Mouse (Mus musculus) midbrain, embryonic 13.5 days (tissue): ENCODE results near the gene Srp54c. TPM values are rescaled to one million over a fixed set of nuclear protein-coding genes. Genes with fewer than 3 reads are reported as not detected.
A peak's percentile ranks its signal among the peaks of the same experiment; 100 is the strongest.
"Not testable (repeated sequence)": the region's sequence is repeated elsewhere in the genome, so short reads cannot be mapped to it uniquely, and the experiment has no call there.

Source experiments
- ATAC-seq: fragments of 200-750 bp; cut with Nextera tagmentation; 2 replicates; pipeline ENCODE4 v1.8.0; 2017; ENCODE audit warnings: mild to moderate bottlenecking, moderate TSS enrichment, moderate library complexity
- H3K27ac ChIP-seq: fragments of 300-500 bp; sonication (generic); 2 replicates; pipeline ENCODE4 v1.5.1; 2015; ENCODE audit warnings: inconsistent platforms, mild to moderate bottlenecking, moderate library complexity
- H3K27me3 ChIP-seq: fragments of 300-500 bp; sonication (generic); 2 replicates; pipeline ENCODE4 v1.6.1; 2015; ENCODE audit warnings: mild to moderate bottlenecking, inconsistent platforms
- H3K36me3 ChIP-seq: fragments of 300-500 bp; sonication (generic); 2 replicates; pipeline ENCODE4 v1.6.1; 2015; ENCODE audit warnings: mild to moderate bottlenecking, inconsistent platforms
- H3K4me1 ChIP-seq: fragments of 300-500 bp; sonication (generic); replicated peaks from 2 replicates; pipeline ENCODE4 v1.6.1; 2015; ENCODE audit warnings: inconsistent platforms
- H3K4me2 ChIP-seq: fragments of 300-500 bp; sonication (generic); replicated peaks from 2 replicates; pipeline ENCODE4 v1.6.1; 2015; ENCODE audit warnings: moderate library complexity, mild to moderate bottlenecking, inconsistent platforms
- H3K4me3 ChIP-seq: fragments of 300-500 bp; sonication (generic); replicated peaks from 2 replicates; pipeline ENCODE4 v1.5.1; 2015; ENCODE audit warnings: mild to moderate bottlenecking, inconsistent platforms
- H3K9ac ChIP-seq: fragments of 300-500 bp; sonication (generic); replicated peaks from 2 replicates; pipeline ENCODE4 v1.6.1; 2015; ENCODE audit warnings: mild to moderate bottlenecking, inconsistent platforms
- H3K9me3 ChIP-seq: fragments of 300-500 bp; sonication (generic); 2 replicates; pipeline ENCODE4 v1.6.1; 2016; ENCODE audit warnings: mild to moderate bottlenecking, inconsistent platforms
- WGBS: fragments of 180-500 bp; shearing (Covaris S2); methylation state at CpG from one replicate; pipeline ENCODE4 v1.1.7; 2015; 5-methylcytosine and 5-hydroxymethylcytosine counted together
- polyA plus RNA-seq: library from polyadenylated mRNA; unstranded; fragments of >200 nt; fragmentation: Nextera tagmentation; extraction: Ambion mirVana; gene quantifications from 2 replicates; pipeline ENCODE4 v1.2.1, GENCODE M21; 2015

Gene Srp54c
- 70.8 and 82.3 TPM in 2 replicates for polyA plus RNA-seq

GRCm38 (mm10) chr12:55229626-55230519, at the start of gene Srp54c:
TSS of gene Srp54c (plus strand) at chr12:55230168.
- WGBS = no CpG with 5 or more reads among the region's 57 CpGs
- Histone ChIP-seq H3K4me3 (peak within 1 kb of the TSS; percentile 40), H3K4me2 (peak within 1 kb of the TSS; percentile 39)
- not testable (repeated sequence) for H3K9ac ChIP-seq, H3K27ac ChIP-seq, H3K4me1 ChIP-seq, H3K27me3 ChIP-seq, H3K36me3 ChIP-seq, H3K9me3 ChIP-seq
- peak; percentile 99 for ATAC-seq

- H3K4me2 ChIP-seq, H3K9ac ChIP-seq: not testable (repeated sequence)
These were observed 42.3 kb upstream of the Srp54c start for GRCm38 (mm10) chr12:55187686-55188085.

GRCm38 (mm10) chr12:55189127-55189526, 40.8 kb upstream of the Srp54c start:
- H3K4me3 ChIP-seq, H3K27ac ChIP-seq, ATAC-seq, H3K36me3 ChIP-seq, H3K9ac ChIP-seq, H3K4me2 ChIP-seq, H3K27me3 ChIP-seq, H3K4me1 ChIP-seq, H3K9me3 ChIP-seq: not testable (repeated sequence)
- WGBS = no CpG with 5 or more reads among the region's 5 CpGs

More at GRCm38 (mm10) chr12:55187686-55188085, 42.3 kb upstream of the Srp54c start:
- not testable (repeated sequence) for H3K36me3 ChIP-seq, H3K4me1 ChIP-seq, H3K4me3 ChIP-seq, H3K27ac ChIP-seq, H3K9me3 ChIP-seq, ATAC-seq, H3K27me3 ChIP-seq
- no CpG with 5 or more reads among the region's 8 CpGs for WGBS

GRCm38 (mm10) chr12:55199306-55199705, 30.7 kb upstream of the Srp54c start, which contains the start of gene 1700047I17Rik2:
TSS of gene 1700047I17Rik2 (plus strand) at chr12:55199592.
- no CpG with 5 or more reads among the region's 40 CpGs for WGBS
- H3K4me2 ChIP-seq, H3K4me1 ChIP-seq, H3K9ac ChIP-seq, H3K9me3 ChIP-seq, H3K27ac ChIP-seq, H3K4me3 ChIP-seq, H3K36me3 ChIP-seq, H3K27me3 ChIP-seq: not testable (repeated sequence)
- peak; percentile 95 for ATAC-seq

GRCm38 (mm10) chr12:55199799-55200198, 30.2 kb upstream of the Srp54c start:
- H3K4me2 ChIP-seq, H3K4me1 ChIP-seq, H3K27me3 ChIP-seq, H3K36me3 ChIP-seq, H3K9ac ChIP-seq, H3K4me3 ChIP-seq, H3K9me3 ChIP-seq, H3K27ac ChIP-seq: not testable (repeated sequence)
- WGBS = no CpG with 5 or more reads among the region's 18 CpGs
- peak; percentile 68 for ATAC-seq

GRCm38 (mm10) chr12:55212944-55213343, 17.0 kb upstream of the Srp54c start:
- not testable (repeated sequence) for H3K27me3 ChIP-seq, H3K9ac ChIP-seq, H3K9me3 ChIP-seq, ATAC-seq, H3K36me3 ChIP-seq, H3K27ac ChIP-seq, H3K4me1 ChIP-seq, H3K4me2 ChIP-seq, H3K4me3 ChIP-seq
- WGBS = no CpG with 5 or more reads among the region's 6 CpGs

GRCm38 (mm10) chr12:55230520-55230861, 523 bp downstream of the Srp54c start:
- H3K4me1 ChIP-seq, ATAC-seq, H3K36me3 ChIP-seq, H3K27ac ChIP-seq, H3K9me3 ChIP-seq, H3K9ac ChIP-seq, H3K27me3 ChIP-seq: not testable (repeated sequence)
- Histone ChIP-seq H3K4me2 (peak overlapping the region; percentile 39), H3K4me3 (peak overlapping the region; percentile 40)
- 0% methylated on average over 11 of the region's 25 CpGs for whole genome bisulfite sequencing

- no CpG with 5 or more reads among the region's 8 CpGs for WGBS
- not testable (repeated sequence) for ATAC-seq, H3K9me3 ChIP-seq
These were observed 12.3 kb downstream of the Srp54c start for GRCm38 (mm10) chr12:55242243-55242642.

GRCm38 (mm10) chr12:55261950-55262349, 32.0 kb downstream of the Srp54c start:
- H3K9me3 ChIP-seq, H3K4me2 ChIP-seq, H3K27me3 ChIP-seq, H3K4me3 ChIP-seq, H3K4me1 ChIP-seq, ATAC-seq, H3K27ac ChIP-seq, H3K9ac ChIP-seq: not testable (repeated sequence)
- H3K36me3 ChIP-seq = peaks cover 22% of the 10 kb centered on the region
- WGBS = no CpG with 5 or more reads among the region's 8 CpGs

More at GRCm38 (mm10) chr12:55242243-55242642, 12.3 kb downstream of the Srp54c start:
- H3K36me3 ChIP-seq, H3K4me1 ChIP-seq, H3K4me2 ChIP-seq, H3K4me3 ChIP-seq, H3K9ac ChIP-seq, H3K27me3 ChIP-seq, H3K27ac ChIP-seq: not testable (repeated sequence)

- not testable (repeated sequence) for ATAC-seq, H3K4me1 ChIP-seq, H3K4me2 ChIP-seq, H3K4me3 ChIP-seq, H3K9ac ChIP-seq, H3K27me3 ChIP-seq, H3K27ac ChIP-seq, H3K9me3 ChIP-seq
- no CpG with 5 or more reads among the region's 5 CpGs for WGBS
- peaks cover 12% of the 10 kb centered on the region for H3K36me3 ChIP-seq
These were observed 33.4 kb downstream of the Srp54c start for GRCm38 (mm10) chr12:55263385-55263784.

GRCm38 (mm10) chr12:55272243-55272642, 42.3 kb downstream of the Srp54c start:
- no peaks in the 10 kb centered on the region for H3K4me1 ChIP-seq
- WGBS = 83% methylated on average over 3 of the region's 3 CpGs
- H3K9ac ChIP-seq = no peak overlapping the region
- H3K27me3 ChIP-seq = no peaks in the 10 kb centered on the region
- no peaks in the 10 kb centered on the region for H3K36me3 ChIP-seq
- H3K9me3 ChIP-seq = no peaks in the 10 kb centered on the region
- H3K4me2 ChIP-seq = no peak overlapping the region
- H3K27ac ChIP-seq = no peak overlapping the region
- no peak for ATAC-seq
- H3K4me3 ChIP-seq = no peak overlapping the region

- not testable (repeated sequence) for H3K4me2 ChIP-seq, H3K4me3 ChIP-seq, H3K27ac ChIP-seq, H3K9me3 ChIP-seq, H3K27me3 ChIP-seq, H3K4me1 ChIP-seq, ATAC-seq, H3K36me3 ChIP-seq, H3K9ac ChIP-seq
- 98% methylated on average over 4 of the region's 6 CpGs for WGBS
These were observed 47.6 kb downstream of the Srp54c start for GRCm38 (mm10) chr12:55277583-55277982.

- Histone ChIP-seq H3K4me1 (peaks cover 27% of the 10 kb centered on the region), H3K9ac (no peak overlapping the region), H3K36me3 (peaks cover 44% of the 10 kb centered on the region), H3K27ac (no peak overlapping the region), H3K27me3 (no peaks in the 10 kb centered on the region), H3K4me3 (no peak overlapping the region), H3K9me3 (no peaks in the 10 kb centered on the region), H3K4me2 (no peak overlapping the region)
- WGBS = 94% methylated on average over 9 of the region's 9 CpGs
- ATAC-seq = no peak
These were observed 68.1 kb downstream of the Srp54c start for GRCm38 (mm10) chr12:55298112-55298511.
